Mouse (Mus musculus) liver, postnatal 0 days (tissue): ENCODE measurements around the gene Slc16a12.

Experiments
- CTCF ChIP-seq: sonication (generic); IDR thresholded peaks from 2 replicates; pipeline ENCODE4 v1.5.1; 2016; ENCODE audit warnings: antibody characterized with exemption, low read depth
- EP300 ChIP-seq: IDR thresholded peaks from 2 replicates; pipeline ENCODE4 v1.6.1; 2016; ENCODE audit warnings: antibody characterized with exemption, low read depth, mild to moderate bottlenecking

GRCm38 (mm10) chr19:34650276-34650675, 96.8 kb downstream of the Slc16a12 start:
- TF ChIP-seq CTCF (no peak), EP300 (no peak)
